Mouse (Mus musculus) B cell, adult (primary cell): Measurements from ENCODE around the gene Nup54. TPM values are rescaled to one million over a fixed set of nuclear protein-coding genes. Genes with fewer than 3 reads are reported as not detected.

Source experiments
- total RNA-seq: library from RNA; stranded (reverse); gene quantifications from 4 replicates; pipeline ENCODE4 v1.2.4, GENCODE M21; 2023; ENCODE audit not compliant: inconsistent age

Nup54 gene
- total RNA-seq: 45.6 to 60.6 TPM (median 57.7 TPM) in 4 replicates

DNA sequence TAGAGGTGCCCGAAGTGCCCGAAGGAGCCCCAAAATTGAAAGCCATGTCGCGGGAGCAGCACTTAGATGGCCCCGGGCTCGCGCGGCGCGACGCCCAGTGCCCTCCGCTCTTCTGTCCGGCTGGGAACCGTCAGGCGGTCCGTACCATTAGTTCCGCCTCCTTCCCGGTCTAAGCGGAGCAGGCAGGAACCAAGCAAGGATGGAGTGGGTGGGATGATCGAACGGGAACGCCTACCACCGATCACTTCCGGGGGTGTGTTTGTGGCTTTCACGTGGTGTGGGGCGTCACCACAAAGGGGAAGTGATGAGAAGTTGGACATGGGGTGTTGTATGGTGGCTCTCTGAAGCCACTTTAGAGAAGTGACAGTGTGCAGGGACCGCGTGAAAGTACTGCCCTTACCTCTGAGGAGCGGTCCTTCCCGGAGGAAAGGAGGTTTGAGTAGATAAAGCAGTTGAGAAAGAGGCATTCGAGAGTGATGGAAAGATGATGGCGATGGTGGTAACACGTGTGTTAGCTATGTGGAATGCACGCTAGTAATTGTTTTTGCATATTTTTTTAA lies at the start of gene Nup54:
Gene Nup54, minus strand, starts transcription at position 195 of the 560 bp plus-strand sequence.

Other genes starting within 250 kb of the Nup54 start
- gene U90926, start 219.8 kb downstream of the Nup54 start, total RNA-seq: not detected in 4 replicates
- gene Ppef2, start 178.9 kb downstream of the Nup54 start, total RNA-seq: 0.48 to 0.99 TPM (median 0.70 TPM) in 4 replicates
- 32.3 to 43.0 TPM (median 36.6 TPM) in 4 replicates for gene Naaa, start 157.0 kb downstream of the Nup54 start, total RNA-seq
- 97.9 to 108 TPM (median 105 TPM) in 4 replicates for gene Sdad1, start 124.7 kb downstream of the Nup54 start, total RNA-seq
- 0.35 to 0.66 TPM (median 0.39 TPM) in 3 of 4 replicates, not detected in the other for gene Cxcl9, start 107.1 kb downstream of the Nup54 start, total RNA-seq
- gene Art3, start 103.4 kb downstream of the Nup54 start, total RNA-seq: 0.86 to 1.8 TPM in 2 of 4 replicates, not detected in the others
- 0.22 to 1.3 TPM (median 0.75 TPM) in 4 replicates for gene Cxcl10, start 86.3 kb downstream of the Nup54 start, total RNA-seq
- 28.1 to 30.1 TPM (median 28.5 TPM) in 4 replicates for gene Scarb2, start 71.6 kb upstream of the Nup54 start, total RNA-seq
- not detected in 4 replicates for gene Fam47e, start 119.8 kb upstream of the Nup54 start, total RNA-seq
- gene Stbd1, start 167.8 kb upstream of the Nup54 start, total RNA-seq: 3.6 to 5.3 TPM (median 4.4 TPM) in 4 replicates
- gene Ccdc158, start 240.1 kb upstream of the Nup54 start, total RNA-seq: 0.12 to 0.84 TPM in 2 of 4 replicates, not detected in the others
- gene Shroom3, start 248.2 kb upstream of the Nup54 start, total RNA-seq: 0.09 to 0.30 TPM (median 0.19 TPM) in 4 replicates